Mouse (Mus musculus) myocyte (in vitro differentiated cells): Measurements from ENCODE around the gene Trmt112. TPM values are rescaled to one million over a fixed set of nuclear protein-coding genes. Genes with fewer than 3 reads are reported as not detected.
A peak's percentile ranks its signal among the peaks of the same experiment; 100 is the strongest.

ENCODE experiments used
- H3K27me3 ChIP-seq: one replicate; pipeline ENCODE4 v1.6.1; 2011; ENCODE audit not compliant: control insufficient read depth, insufficient read depth, insufficient read length
- H3K36me3 ChIP-seq: one replicate; pipeline ENCODE4 v1.6.1; 2011; ENCODE audit not compliant: control insufficient read depth, insufficient read depth
- H3K4me2 ChIP-seq: one replicate; pipeline ENCODE4 v1.6.1; 2011; ENCODE audit warnings: low read depth, control low read depth
- H3K4me3 ChIP-seq: one replicate; pipeline ENCODE4 v1.5.1; 2011; ENCODE audit warnings: mild to moderate bottlenecking, control low read depth, moderate library complexity
- H3K79me2 ChIP-seq: one replicate; pipeline ENCODE4 v1.6.1; 2011; ENCODE audit not compliant: control insufficient read depth, insufficient read depth
- H3ac ChIP-seq: one replicate; pipeline ENCODE4 v1.6.1; 2011; ENCODE audit not compliant: control insufficient read depth, insufficient read length
- MAX ChIP-seq: IDR thresholded peaks from one replicate; pipeline ENCODE4 v1.6.1; 2011; ENCODE audit warnings: low read depth, mild to moderate bottlenecking, control low read depth
- MYOD1 ChIP-seq, 3 experiments: IDR thresholded peaks; one replicate each; pipeline ENCODE4 v1.6.1; 2011; ENCODE audit warnings: control low read depth in 2 of 3, low read depth in 2 of 3, mild to moderate bottlenecking in 2 of 3, moderate library complexity in 1 of 3; ENCODE audit not compliant: insufficient read length in 2 of 3, control insufficient read depth in 1 of 3
- MYOG ChIP-seq, 3 experiments: IDR thresholded peaks; one replicate each; pipeline ENCODE4 v1.6.1; 2011; ENCODE audit warnings: control low read depth in 2 of 3, low read depth in 2 of 3, mild to moderate bottlenecking in 2 of 3; ENCODE audit not compliant: insufficient read length in 2 of 3, control insufficient read depth in 1 of 3, insufficient read depth in 1 of 3
- POLR2AphosphoS2 ChIP-seq: IDR thresholded peaks from one replicate; pipeline ENCODE4 v1.6.1; 2011; ENCODE audit warnings: low read depth, control low read depth; ENCODE audit not compliant: insufficient read length
- REST ChIP-seq: IDR thresholded peaks from one replicate; pipeline ENCODE4 v1.6.1; 2011; ENCODE audit warnings: mild to moderate bottlenecking, control low read depth, moderate library complexity; ENCODE audit not compliant: insufficient read depth, insufficient read length
- SRF ChIP-seq: IDR thresholded peaks from one replicate; pipeline ENCODE4 v1.6.1; 2011; ENCODE audit warnings: low read depth; ENCODE audit not compliant: control insufficient read depth, insufficient read length
- TCF12 ChIP-seq: IDR thresholded peaks from one replicate; pipeline ENCODE4 v1.6.1; 2011; ENCODE audit warnings: mild to moderate bottlenecking, control low read depth; ENCODE audit not compliant: poor library complexity, insufficient read depth, severe bottlenecking
- USF1 ChIP-seq: IDR thresholded peaks from one replicate; pipeline ENCODE4 v1.6.1; 2011; ENCODE audit warnings: low read depth, mild to moderate bottlenecking, control low read depth, moderate library complexity
- polyA plus RNA-seq: library from polyadenylated mRNA; unstranded; fragments of >200 nt; fragmentation: generic; extraction: Trizol; gene quantifications from one replicate; pipeline ENCODE4 v1.2.1, GENCODE M21; 2012; ENCODE audit warnings: missing spikeins

The Trmt112 gene
- polyA plus RNA-seq, 1 experiment = 281 TPM

- Histone ChIP-seq H3K36me3 (no peaks in the 10 kb centered on the region), H3ac (no peak overlapping the region), H3K27me3 (no peaks in the 10 kb centered on the region), H3K79me2 (no peaks in the 10 kb centered on the region), H3K4me2 (no peak overlapping the region), H3K4me3 (no peak overlapping the region)
- TF ChIP-seq MYOG (IDR thresholded peaks at IDR 0.05; ENCODE audit: control insufficient read depth in 1 of 3, insufficient read depth in 1 of 3, insufficient read length in 2 of 3, low read depth in 2 of 3) (peak in 2 of 3 experiments; percentile 2 to 22), MYOD1 (IDR thresholded peaks at IDR 0.05; ENCODE audit: control insufficient read depth in 1 of 3, insufficient read length in 2 of 3, low read depth in 2 of 3) (peak in 1 of 3 experiments; percentile 43), TCF12 (no peak), USF1 (no peak), MAX (no peak), POLR2AphosphoS2 (peak; percentile 59)
Observed at GRCm38 (mm10) chr19:6954046-6954445, 44.5 kb downstream of the Trmt112 start.

DNA sequence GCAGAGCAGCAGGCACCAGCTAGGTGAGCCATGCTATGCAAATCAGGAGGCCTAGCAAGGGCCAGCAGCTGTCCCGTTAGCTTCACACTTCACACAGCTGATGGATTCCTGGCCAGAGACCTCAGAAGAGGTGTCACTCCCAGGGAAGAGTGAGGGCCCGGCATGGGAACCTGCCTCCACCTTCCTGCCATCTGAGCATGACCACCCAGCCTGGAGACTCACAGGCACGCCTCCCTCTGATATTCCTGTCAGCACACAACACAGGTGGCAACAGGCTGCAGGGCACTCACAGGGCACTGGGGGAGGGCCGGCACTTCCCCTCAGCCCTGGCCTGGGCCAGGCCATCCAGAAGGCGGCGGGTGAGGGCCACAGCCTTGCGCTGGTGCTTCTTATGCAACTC lies 45.9 kb downstream of the Trmt112 start:
- H3K4me3 ChIP-seq = no peak overlapping the region
- no peaks in the 10 kb centered on the region for H3K79me2 ChIP-seq
- peaks cover 5% of the 10 kb centered on the region for H3K36me3 ChIP-seq
- H3ac ChIP-seq = no peak overlapping the region
- no peaks in the 10 kb centered on the region for H3K27me3 ChIP-seq
- TF ChIP-seq POLR2AphosphoS2 = no peak
- TF ChIP-seq MAX = no peak
- no peak for TF ChIP-seq SRF
- TF ChIP-seq REST = no peak
- H3K4me2 ChIP-seq = no peak overlapping the region

GRCm38 (mm10) chr19:6956461-6956860 lies 47.0 kb downstream of the Trmt112 start:
- H3K4me3 ChIP-seq = no peak overlapping the region
- no peaks in the 10 kb centered on the region for H3K27me3 ChIP-seq
- H3K79me2 ChIP-seq = no peaks in the 10 kb centered on the region
- H3K4me2 ChIP-seq = no peak overlapping the region
- TF ChIP-seq MYOG (IDR thresholded peaks at IDR 0.05; ENCODE audit: control insufficient read depth in 1 of 3, insufficient read depth in 1 of 3, insufficient read length in 2 of 3, low read depth in 2 of 3) = no peak
- TF ChIP-seq POLR2AphosphoS2 = no peak
- no peak for TF ChIP-seq MAX
- H3ac ChIP-seq = no peak overlapping the region
- H3K36me3 ChIP-seq = peaks cover 5% of the 10 kb centered on the region

Other genes starting within 250 kb of the Trmt112 start
- 47.6 TPM for gene Rps6ka4, start 69.1 kb upstream of the Trmt112 start, polyA plus RNA-seq
- gene Ccdc88b, start 51.5 kb upstream of the Trmt112 start, polyA plus RNA-seq = 0.23 TPM
- 276 TPM for gene Prdx5, start 408 bp downstream of the Trmt112 start, polyA plus RNA-seq
- 52.7 TPM for gene Esrra, start 12.1 kb downstream of the Trmt112 start, polyA plus RNA-seq
- 0.28 TPM for gene Catsperz, start 15.7 kb downstream of the Trmt112 start, polyA plus RNA-seq
- gene Kcnk4, start 24.8 kb downstream of the Trmt112 start, polyA plus RNA-seq = 0.12 TPM
- gene Bad, start 32.2 kb downstream of the Trmt112 start, polyA plus RNA-seq = 76.1 TPM
- 39.9 TPM for gene Gpr137, start 32.8 kb downstream of the Trmt112 start, polyA plus RNA-seq
- 1,032 TPM for gene Ppp1r14b, start 65.3 kb downstream of the Trmt112 start, polyA plus RNA-seq
- gene Plcb3, start 66.8 kb downstream of the Trmt112 start, polyA plus RNA-seq = 34.3 TPM
- gene Fkbp2, start 70.8 kb downstream of the Trmt112 start, polyA plus RNA-seq = 96.8 TPM
- gene Vegfb, start 78.0 kb downstream of the Trmt112 start, polyA plus RNA-seq = 49.2 TPM
- 28.5 TPM for gene Dnajc4, start 82.9 kb downstream of the Trmt112 start, polyA plus RNA-seq
- 27.0 TPM for gene Nudt22, start 86.4 kb downstream of the Trmt112 start, polyA plus RNA-seq
- gene Trpt1, start 86.4 kb downstream of the Trmt112 start, polyA plus RNA-seq = 9.2 TPM
- gene Fermt3, start 109.8 kb downstream of the Trmt112 start, polyA plus RNA-seq = 0.34 TPM
- gene Stip1, start 130.3 kb downstream of the Trmt112 start, polyA plus RNA-seq = 223 TPM
- 82.4 TPM for gene Macrod1, start 147.1 kb downstream of the Trmt112 start, polyA plus RNA-seq
- gene Flrt1, start 196.0 kb downstream of the Trmt112 start, polyA plus RNA-seq = 1.2 TPM